Mouse (Mus musculus): ENCODE measurements at regions not wholly inside any gene's neighbourhood (a gene's known extent, or its start where the extent isn't known, plus 50 kb on each side); places are given as distances from the start of the nearest gene placed in this dataset.

DNA sequence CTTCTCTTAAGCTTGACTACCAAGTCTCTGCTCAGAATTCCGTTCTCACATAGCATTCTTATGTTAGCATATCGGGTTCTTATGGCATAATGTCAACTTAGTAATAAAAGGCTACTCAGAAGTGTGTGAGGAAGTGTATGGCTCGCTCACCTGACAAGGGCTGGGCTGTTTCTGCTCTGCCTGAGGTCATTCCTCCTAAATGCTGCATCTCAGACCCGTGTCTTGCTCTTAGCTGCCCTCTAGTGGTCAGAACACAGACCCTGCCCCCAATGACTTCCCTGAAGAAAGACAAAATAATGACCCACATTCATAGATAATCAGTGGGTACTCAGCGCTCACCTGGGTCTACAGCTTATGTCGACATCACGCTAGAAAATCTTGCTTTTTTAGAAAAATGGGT lies 58.9 kb upstream of the Cd83 start:
- TF ChIP-seq CTCF (IDR thresholded peaks at IDR 0.05; ENCODE audit: control insufficient read depth, insufficient read depth, insufficient replicate concordance, low read depth, low read length), result peak; percentile 68; the same call in 1 of the 2 replicates
- no peak for TF ChIP-seq POLR2A (IDR thresholded peaks at IDR 0.05; ENCODE audit: control insufficient read depth, low read depth, low read length)

All from testis, adult 2 months (tissue).